Mouse (Mus musculus) stomach, embryonic 14.5 days (tissue): ENCODE results near the gene Tuba8. TPM values are rescaled to one million over a fixed set of nuclear protein-coding genes. Genes with fewer than 3 reads are reported as not detected.

Experiments
- ATAC-seq: fragments of 200-750 bp; cut with Nextera tagmentation; 2 replicates; pipeline ENCODE4 v1.8.0; 2017; ENCODE audit warnings: low read depth, moderate TSS enrichment; ENCODE audit not compliant: insufficient number of reproducible peaks, insufficient read depth, low FRiP score
- H3K27ac ChIP-seq: fragments of 300-500 bp; sonication (generic); 2 replicates; pipeline ENCODE4 v1.5.1; 2014; ENCODE audit warnings: mild to moderate bottlenecking, low read length, moderate library complexity, mixed read lengths
- H3K27me3 ChIP-seq: fragments of 300-500 bp; sonication (generic); 2 replicates; pipeline ENCODE4 v1.6.1; 2014; ENCODE audit warnings: low read length, control low read depth, mixed read lengths; ENCODE audit not compliant: control insufficient read depth, insufficient read depth
- H3K36me3 ChIP-seq: fragments of 300-500 bp; sonication (generic); 2 replicates; pipeline ENCODE4 v1.6.1; 2014; ENCODE audit warnings: mild to moderate bottlenecking, control low read depth, low read length, moderate library complexity, mixed read lengths; ENCODE audit not compliant: control insufficient read depth, insufficient read depth
- H3K4me1 ChIP-seq: fragments of 300-500 bp; sonication (generic); 2 replicates; pipeline ENCODE4 v1.6.1; 2014; ENCODE audit warnings: low read length, control low read depth, mixed read lengths; ENCODE audit not compliant: control insufficient read depth, insufficient read depth
- H3K4me2 ChIP-seq: fragments of 300-500 bp; sonication (generic); replicated peaks from 2 replicates; pipeline ENCODE4 v1.6.1; 2014; ENCODE audit warnings: low read depth, low read length, control low read depth
- H3K4me3 ChIP-seq: fragments of 300-500 bp; sonication (generic); 2 replicates; pipeline ENCODE4 v1.5.1; 2014; ENCODE audit warnings: low read depth, low read length, control low read depth
- H3K9ac ChIP-seq: fragments of 300-500 bp; sonication (generic); replicated peaks from 2 replicates; pipeline ENCODE4 v1.6.1; 2014; ENCODE audit warnings: low read depth, mild to moderate bottlenecking, control low read depth, low read length, moderate library complexity, mixed read lengths
- H3K9me3 ChIP-seq: fragments of 300-500 bp; sonication (generic); 2 replicates; pipeline ENCODE4 v1.6.1; 2016; ENCODE audit warnings: low read depth, low read length, control low read depth; ENCODE audit not compliant: control insufficient read depth
- WGBS: fragments of 180-500 bp; shearing (Covaris S2); extraction: QIAGEN DNeasy Blood & Tissue Kit; methylation state at CpG from one replicate; pipeline ENCODE4 v1.1.7; 2014; 5-methylcytosine and 5-hydroxymethylcytosine counted together
- polyA plus RNA-seq: library from polyadenylated mRNA; unstranded; fragments of >200 nt; fragmentation: Nextera tagmentation; extraction: Ambion mirVana; gene quantifications from 2 replicates; pipeline ENCODE4 v1.2.1, GENCODE M21; 2014

Gene Tuba8
- polyA plus RNA-seq, 1 experiment from 2014 or later: 0.10 TPM

- Histone ChIP-seq H3K27me3 (no peaks in the 10 kb centered on the region), H3K36me3 (no peaks in the 10 kb centered on the region), H3K9ac (no peak overlapping the region), H3K27ac (no peak overlapping the region), H3K9me3 (no peaks in the 10 kb centered on the region), H3K4me3 (no peak overlapping the region), H3K4me2 (no peak overlapping the region), H3K4me1 (no peaks in the 10 kb centered on the region)
- 84% methylated on average over 3 of the region's 3 CpGs for WGBS
- ATAC-seq: no peak
Measured at GRCm38 (mm10) chr6:121274356-121274755, 63.9 kb downstream of the Tuba8 start.

Other genes starting within 250 kb of the Tuba8 start
- 22.3 and 24.8 TPM in 2 replicates for gene Mical3, start 79.7 kb upstream of the Tuba8 start, polyA plus RNA-seq
- gene Pex26, start 27.0 kb upstream of the Tuba8 start, polyA plus RNA-seq: 12.5 and 14.1 TPM in 2 replicates
- gene Usp18, start 35.2 kb downstream of the Tuba8 start, polyA plus RNA-seq: 2.8 and 3.5 TPM in 2 replicates
- 0.55 and 1.9 TPM in 2 replicates for gene Slc6a13, start 89.5 kb downstream of the Tuba8 start, polyA plus RNA-seq
- gene Slc6a12, start 132.4 kb downstream of the Tuba8 start, polyA plus RNA-seq: not detected in 2 replicates